Mouse (Mus musculus) left cerebral cortex, adult 18-20 months (tissue): Measurements from ENCODE around the gene Ptn. TPM values are rescaled to one million over a fixed set of nuclear protein-coding genes. Genes with fewer than 3 reads are reported as not detected.
A peak's percentile ranks its signal among the peaks of the same experiment; 100 is the strongest.

ENCODE experiments used
- DNase-seq, 2 experiments: peaks; one replicate each; pipeline ENCODE4 v3.0.0; 2021 to 2022; ENCODE audit warnings: low spot score in 2 of 2, mixed read lengths in 1 of 2
- total RNA-seq, 2 experiments: library from RNA; stranded (reverse); gene quantifications; 2 replicates each; pipeline ENCODE4 v1.2.3; 2021

Gene Ptn
- total RNA-seq, 2 experiments from 2014 or later = 362 to 387 TPM

GRCm38 (mm10) chr6:36816666-36817065, 6.6 kb upstream of the Ptn start:
- DNase-seq = no peak

GRCm38 (mm10) chr6:36815992-36816391, 6.0 kb upstream of the Ptn start:
- DNase-seq = no peak

- DNase-seq = no peak
Observed at GRCm38 (mm10) chr6:36812666-36813515, 2.9 kb upstream of the Ptn start.

- DNase-seq = no peak
Observed at GRCm38 (mm10) chr6:36810448-36810847, 428 bp upstream of the Ptn start.

GRCm38 (mm10) chr6:36809311-36809726, 701 bp downstream of the Ptn start:
- peak; percentile 54 to 65 for DNase-seq

GRCm38 (mm10) chr6:36808306-36809058, 1.5 kb downstream of the Ptn start:
- DNase-seq = no peak

- DNase-seq = no peak
Observed at GRCm38 (mm10) chr6:36806906-36807305, 3.1 kb downstream of the Ptn start.

- no peak for DNase-seq
Observed at GRCm38 (mm10) chr6:36800309-36800946, 9.6 kb downstream of the Ptn start.

- no peak for DNase-seq
Observed at GRCm38 (mm10) chr6:36797066-36797655, 12.9 kb downstream of the Ptn start.

- DNase-seq = no peak
Observed at GRCm38 (mm10) chr6:36794535-36794934, 15.5 kb downstream of the Ptn start.

GRCm38 (mm10) chr6:36793775-36794174, 16.2 kb downstream of the Ptn start:
- no peak for DNase-seq

GRCm38 (mm10) chr6:36789261-36789660, 20.8 kb downstream of the Ptn start:
- DNase-seq = no peak

- DNase-seq = no peak
Observed at GRCm38 (mm10) chr6:36788576-36789191, 21.3 kb downstream of the Ptn start.

- DNase-seq = no peak
Observed at GRCm38 (mm10) chr6:36784682-36785208, 25.3 kb downstream of the Ptn start.

GRCm38 (mm10) chr6:36782481-36782880, 27.5 kb downstream of the Ptn start:
- no peak for DNase-seq

GRCm38 (mm10) chr6:36777567-36778337, 32.3 kb downstream of the Ptn start:
- no peak for DNase-seq

GRCm38 (mm10) chr6:36777039-36777438, 33.0 kb downstream of the Ptn start:
- no peak for DNase-seq

GRCm38 (mm10) chr6:36775647-36776360, 34.2 kb downstream of the Ptn start:
- no peak for DNase-seq

GRCm38 (mm10) chr6:36772541-36772940, 37.5 kb downstream of the Ptn start:
- no peak for DNase-seq
